Mouse (Mus musculus): ENCODE measurements around the gene Tmem198b. TPM values are rescaled to one million over a fixed set of nuclear protein-coding genes. Genes with fewer than 3 reads are reported as not detected.
"Not testable (repeated sequence)": the region's sequence is repeated elsewhere in the genome, so short reads cannot be mapped to it uniquely, and the experiment has no call there.

The Tmem198b gene
- 1 to 10 TPM; 3.4 to 4.2 TPM for total RNA-seq (2021)
- long read RNA-seq, experiment 1, partial matches to known transcripts: 0 of 1 reads
- long read RNA-seq, experiment 1, other reads (novel, unspliced or antisense): 1 of 1 reads
- long read RNA-seq, experiment 2, partial matches to known transcripts: 0 of 1 reads
- long read RNA-seq, experiment 2, other reads (novel, unspliced or antisense): 1 of 1 reads

DNA sequence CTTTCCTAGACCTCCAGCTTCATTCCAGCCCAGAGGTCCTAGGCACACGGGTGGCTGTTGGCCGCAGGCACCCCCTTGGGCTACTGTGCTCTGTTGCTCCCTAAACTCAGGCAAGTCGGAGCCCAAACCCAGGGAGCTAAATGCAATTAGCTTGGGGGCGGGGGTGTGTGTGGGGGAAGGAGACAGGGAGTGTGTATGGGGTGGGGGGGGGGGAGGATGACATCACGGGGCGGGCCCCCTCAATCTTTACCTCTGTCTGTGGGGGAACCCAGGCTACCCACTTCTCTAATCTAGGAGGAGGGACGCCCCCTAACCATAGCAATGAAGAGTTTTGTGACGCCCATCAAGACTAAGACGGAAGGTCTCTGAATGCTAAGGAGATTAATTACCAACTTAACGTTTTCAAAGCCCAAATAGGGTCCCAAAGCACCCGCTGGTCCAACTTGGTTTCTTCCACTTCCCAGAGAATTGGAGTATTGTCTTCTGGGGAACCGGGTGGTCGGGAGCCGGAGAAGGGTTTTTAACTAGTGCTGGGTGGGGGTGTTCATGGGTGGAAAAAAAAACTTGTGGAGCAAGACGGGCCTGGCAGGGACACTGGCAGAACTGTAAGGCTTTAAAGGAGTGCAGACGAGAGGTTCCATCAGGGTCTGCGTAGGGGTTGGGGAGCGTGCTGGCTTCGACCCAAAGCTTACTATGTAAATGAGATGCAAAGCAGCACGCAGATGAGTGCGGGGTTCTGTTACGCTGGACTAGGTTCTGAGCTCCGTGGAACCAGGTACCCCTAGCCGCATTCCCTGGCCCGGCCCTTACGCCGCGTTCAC lies at the start of gene Tmem198b:
TSS of gene Tmem198b (minus strand) at position 100 of the 821 bp plus-strand sequence.
- DNase-seq: peak; percentile 62

DNA sequence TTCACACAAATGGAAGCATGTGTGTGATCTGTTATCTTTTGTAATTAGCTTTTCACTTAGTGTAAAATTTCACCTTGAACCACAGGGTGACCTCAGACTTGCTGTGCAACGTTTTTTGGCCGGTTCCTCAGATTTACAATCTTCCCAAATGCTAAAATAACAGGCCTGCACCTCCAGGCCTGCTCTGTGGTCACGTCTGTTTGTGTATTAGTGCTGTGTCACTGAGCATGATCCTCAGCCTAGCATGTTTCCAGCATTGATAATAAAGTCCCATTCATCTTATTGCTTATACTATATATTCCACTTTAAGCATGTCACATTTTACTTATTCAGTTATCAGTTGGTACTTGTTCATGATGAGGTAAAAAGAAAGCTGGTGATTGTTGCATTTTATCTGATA lies 46.2 kb upstream of the Tmem198b start:
- DNase-seq: no peak

DNA sequence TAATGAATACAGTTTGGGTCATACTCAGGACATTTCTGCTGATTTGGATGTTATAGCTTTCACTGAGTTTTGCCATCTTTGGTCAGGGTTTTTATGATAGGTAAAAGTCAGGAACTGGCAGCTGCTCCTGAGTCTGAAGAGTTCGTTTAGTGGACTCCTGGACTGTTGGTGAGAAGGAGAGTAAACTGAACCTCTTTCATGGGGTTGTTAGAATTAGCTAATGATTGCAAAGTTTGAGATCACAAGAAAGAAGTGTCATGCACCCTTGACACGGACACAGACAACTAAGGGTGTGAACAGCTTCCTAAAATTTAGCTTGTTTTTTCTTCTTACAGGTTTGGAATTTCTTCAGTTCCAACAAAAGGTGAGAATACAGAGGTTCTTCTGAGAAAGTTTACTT lies 44.3 kb upstream of the Tmem198b start:
- no peak for DNase-seq

DNA sequence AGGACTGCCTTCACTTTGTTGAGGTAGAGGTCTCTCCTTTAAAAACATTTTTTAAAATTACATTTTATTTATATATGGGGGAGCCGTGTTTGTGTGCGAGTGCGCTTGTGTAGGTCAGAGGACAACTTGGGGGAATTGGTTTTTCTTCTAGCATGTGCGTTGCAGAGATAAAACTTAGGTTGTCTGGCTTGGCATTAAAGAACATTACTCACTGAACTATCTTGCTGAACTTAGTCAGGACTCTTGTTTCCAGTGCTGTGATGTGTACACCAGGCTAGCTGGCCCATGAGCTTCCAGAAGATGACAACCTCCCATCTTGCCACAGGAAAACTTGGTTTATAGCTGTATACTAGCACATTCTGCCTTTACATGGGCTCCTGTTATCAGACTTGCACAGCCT lies 42.5 kb upstream of the Tmem198b start:
- no peak for DNase-seq

DNA sequence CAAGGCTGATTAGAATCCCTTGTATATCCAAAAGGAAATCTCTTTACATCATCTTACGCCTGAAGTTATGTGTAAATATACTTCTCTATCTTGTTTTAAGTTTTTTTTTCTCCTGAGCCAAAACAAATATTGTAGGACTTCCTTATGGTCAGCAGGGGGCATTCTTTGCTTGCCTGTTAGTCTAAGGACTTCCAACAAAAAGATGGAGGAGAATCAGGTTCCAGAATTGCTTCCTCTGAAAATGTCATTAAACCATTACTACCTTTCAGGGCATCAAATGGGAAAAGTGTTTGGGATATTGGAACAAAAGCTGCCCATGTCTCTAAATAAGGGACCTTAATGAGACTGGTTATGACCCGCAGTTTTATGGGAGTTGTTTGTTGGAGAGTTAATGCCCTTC lies 41.3 kb upstream of the Tmem198b start:
- DNase-seq: no peak

DNA sequence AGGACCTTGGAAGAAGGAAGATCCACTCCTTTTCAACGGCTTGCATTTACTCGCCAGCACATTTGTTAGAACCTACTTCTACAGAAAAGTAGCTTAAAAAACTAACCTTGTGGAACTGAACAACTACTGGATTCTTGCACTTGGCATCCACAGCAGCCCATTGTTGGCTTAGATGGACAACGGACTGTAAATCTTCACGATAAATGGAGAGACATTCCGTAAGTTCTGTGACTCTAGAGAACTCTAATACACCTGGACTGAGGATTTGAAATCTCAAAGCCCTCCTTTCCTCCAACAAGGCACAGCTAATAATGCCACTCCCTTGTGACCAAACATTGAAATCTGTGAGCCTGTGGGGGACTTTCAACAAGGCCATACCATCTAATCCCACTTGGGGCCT lies 39.1 kb upstream of the Tmem198b start:
- DNase-seq: no peak

DNA sequence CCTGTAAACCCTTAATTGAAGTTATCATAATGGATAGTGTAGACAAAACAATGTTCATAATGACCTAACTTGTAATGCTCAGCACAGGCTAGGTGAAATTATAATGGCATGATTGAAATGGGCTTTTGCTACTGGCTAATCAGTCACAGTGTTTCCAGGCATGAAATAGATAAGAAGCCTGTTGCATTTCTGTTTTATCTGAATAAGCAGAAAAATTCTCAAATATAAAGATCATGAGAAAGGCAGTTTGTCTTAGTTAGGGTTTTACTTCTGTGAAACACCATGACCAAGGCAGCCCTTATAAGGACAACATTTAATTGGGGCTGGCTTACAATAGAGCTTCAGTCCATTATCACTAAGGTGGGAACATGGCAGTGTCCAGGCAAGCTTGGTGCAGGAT lies 36.4 kb upstream of the Tmem198b start:
- no peak for DNase-seq

DNA sequence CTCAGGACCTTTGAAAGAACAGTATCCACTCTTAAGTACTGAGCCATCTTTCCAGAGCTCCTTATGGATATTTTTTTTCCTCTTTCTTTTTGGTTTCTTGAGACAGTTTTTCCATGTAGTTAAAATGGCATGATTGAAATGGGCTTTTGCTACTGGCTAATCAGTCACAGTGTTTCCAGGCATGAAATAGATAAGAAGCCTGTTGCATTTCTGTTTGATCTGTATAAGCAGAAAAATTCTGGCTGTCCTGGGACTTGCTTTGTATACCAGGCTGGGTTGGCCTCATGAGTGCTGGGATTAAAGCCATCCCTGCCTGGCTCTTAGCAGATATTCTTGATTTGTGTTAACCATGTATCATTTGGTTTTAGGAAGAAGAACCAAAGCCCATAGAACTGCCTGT lies 35.3 kb upstream of the Tmem198b start:
- DNase-seq: no peak

DNA sequence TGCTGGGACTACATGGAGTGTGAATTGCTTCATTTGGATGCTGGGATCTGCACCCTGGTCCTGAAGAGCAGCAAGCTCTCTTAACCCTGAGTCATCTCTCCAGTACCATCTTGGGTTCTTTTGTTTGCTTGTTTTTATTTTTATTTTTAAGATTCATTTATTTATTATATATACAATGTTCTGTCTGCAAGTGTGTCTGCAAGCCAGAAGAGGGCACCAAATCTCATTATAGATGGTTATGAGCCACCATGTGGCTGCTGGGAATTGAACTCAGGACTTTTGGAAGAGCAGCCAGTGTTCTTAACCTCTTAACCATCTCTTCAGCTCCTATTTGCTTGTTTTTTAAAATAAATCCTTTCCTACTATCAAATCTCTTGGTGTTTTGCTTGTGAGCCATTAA lies 33.2 kb upstream of the Tmem198b start:
- no peak for DNase-seq

DNA sequence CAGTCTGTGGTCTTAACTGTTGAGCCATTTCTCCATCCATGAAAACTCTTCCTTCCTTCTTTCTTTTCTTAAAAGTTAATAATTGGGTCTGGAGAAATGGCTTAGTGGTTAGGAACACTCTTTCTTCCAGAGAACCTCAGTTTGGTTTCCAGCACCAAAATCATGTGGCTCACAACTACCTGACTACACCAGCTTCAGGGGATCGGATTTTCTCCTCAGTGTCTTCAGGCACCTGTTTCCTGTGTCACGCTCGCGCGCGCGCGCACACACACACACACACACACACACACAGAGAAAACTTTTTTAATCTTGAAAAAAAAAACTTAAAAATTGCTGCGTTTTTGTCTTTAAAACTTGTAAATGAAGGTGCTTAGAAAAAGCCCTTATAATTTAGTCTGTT lies 19.7 kb upstream of the Tmem198b start:
- no peak for DNase-seq

DNA sequence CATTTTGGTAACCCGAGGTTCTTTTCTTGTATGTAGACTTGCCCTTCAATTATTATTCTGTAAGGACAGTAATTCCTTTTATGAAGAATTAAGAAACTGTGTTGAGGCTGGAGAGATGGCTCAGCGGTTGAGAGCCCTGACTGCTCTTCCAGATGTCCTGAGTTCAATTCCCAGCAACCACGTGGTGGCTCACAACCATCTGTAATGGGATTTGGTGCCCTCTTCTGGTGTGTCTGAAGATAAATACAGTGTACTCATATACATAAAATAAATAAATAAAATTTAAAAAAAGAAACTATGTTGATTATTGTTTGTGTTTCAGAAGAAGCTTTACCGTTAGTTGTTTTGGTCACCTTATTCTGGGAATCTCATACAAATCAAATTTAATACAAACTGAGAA lies 18.9 kb upstream of the Tmem198b start:
- not testable (repeated sequence) for DNase-seq

DNA sequence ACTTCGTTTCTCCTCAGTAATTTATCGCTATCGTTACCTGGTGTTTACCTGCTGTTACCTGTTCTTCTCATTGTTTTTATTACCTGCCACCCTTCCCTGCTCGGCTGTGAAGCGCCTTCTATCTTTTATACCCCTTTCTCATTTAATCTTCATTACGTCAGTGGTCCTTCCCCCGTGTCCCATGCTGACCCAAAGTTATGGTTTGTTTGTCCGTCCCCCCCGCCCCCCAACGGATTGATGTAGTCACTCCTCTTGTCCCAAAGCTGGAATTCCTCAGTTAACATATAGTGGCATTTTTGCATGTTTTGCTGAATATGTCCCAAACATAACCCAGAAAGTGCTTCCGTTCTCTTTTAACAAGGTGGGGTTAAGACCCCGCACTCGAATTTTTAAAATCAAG lies 18.0 kb upstream of the Tmem198b start:
- no peak for DNase-seq

DNA sequence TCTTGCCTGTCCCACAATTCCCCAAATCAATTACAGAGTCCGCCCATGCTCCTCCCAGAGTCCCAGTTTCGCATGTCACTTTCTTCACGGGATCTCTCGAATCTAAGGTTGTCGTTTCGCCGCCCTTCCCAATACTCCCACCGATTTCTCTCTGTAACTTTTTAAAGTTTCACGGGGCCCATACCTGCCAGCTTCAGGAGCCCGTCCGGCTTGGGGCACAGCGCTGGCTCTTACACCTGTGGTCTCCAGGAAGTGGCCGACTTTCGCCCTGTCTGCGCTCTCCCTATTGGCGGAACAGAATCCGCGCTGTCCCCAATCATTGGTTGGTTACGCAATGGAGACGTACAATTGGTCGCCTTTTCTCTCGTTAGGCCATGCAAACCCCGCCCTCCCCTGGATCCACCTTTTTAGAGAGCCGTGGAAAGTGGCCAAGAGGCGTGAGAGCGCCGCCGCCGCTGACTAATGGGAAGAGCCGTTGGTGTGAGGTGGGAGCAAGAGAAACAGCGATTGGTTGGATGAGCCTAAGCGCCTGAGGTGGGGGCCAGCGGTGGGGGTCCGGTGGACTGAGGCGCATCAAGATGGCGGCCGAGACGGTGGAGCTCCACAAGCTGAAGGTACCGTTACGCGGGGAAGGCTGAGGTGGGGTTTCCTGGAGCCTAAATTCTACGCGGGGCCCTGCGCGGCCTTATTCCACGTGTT lies 17.3 kb upstream of the Tmem198b start, which contains the start of gene Ormdl2:
TSS of gene Ormdl2 (minus strand) at position 288 of the 699 bp plus-strand sequence.
- DNase-seq: peak; percentile 98

DNA sequence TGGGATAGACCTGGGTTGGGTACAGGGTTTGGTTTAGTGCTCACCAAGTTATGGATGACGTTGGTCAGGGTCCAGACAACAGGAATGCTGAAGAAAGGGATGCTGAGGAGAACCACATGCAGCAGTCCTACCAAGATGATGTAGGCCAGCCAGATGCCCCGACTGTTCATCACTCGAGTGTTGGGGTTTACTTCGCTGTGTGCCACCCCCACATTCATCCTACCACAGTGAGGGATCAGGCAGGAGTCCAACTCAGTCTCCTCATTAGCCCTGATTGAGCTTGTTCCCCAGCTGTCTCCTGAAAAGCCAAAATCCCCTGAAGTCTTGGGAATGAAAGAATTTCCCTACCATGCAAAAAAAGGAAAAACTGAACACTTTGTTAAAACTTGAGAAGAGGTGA lies 16.0 kb upstream of the Tmem198b start:
- DNase-seq: no peak

DNA sequence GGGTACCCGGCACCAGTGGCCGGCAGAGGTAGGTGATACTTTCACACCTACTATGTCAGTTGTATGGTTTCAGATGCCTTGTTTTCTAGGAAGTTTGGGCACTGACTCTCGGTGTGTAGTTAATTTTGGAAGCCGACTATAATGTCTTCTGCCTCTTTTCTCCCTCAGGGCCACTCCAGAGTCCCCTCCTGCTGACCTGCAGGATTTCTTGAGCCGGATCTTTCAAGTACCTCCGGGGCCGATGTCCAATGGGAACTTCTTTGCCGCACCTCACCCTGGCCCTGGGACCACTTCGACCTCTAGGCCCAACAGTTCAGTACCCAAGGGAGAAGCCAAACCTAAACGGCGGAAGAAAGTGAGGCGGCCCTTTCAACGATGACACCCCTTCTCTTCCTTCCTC lies 12.9 kb upstream of the Tmem198b start, which contains the start of gene Sarnp:
TSS of gene Sarnp (plus strand) at position 301 of the 400 bp plus-strand sequence.
- DNase-seq: no peak

DNA sequence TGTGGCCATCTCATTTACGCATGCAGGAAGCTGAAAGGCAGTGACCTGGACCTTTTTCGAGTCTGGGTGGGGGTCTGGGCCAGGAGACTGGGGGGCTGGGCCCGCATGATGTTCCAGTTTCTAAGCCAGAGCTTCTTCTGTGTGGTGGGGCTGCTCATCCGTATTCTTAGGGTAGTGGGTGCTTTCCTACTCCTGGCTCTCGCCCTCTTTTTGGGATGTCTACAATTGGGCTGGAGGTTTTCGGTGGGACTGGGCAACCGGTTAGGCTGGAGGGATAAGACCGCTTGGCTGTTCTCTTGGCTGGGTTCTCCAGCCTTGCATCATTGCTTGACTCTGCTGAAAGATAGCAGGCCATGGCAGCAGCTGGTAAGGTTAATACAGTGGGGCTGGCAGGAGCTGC lies 2.8 kb upstream of the Tmem198b start:
- DNase-seq: no peak

DNA sequence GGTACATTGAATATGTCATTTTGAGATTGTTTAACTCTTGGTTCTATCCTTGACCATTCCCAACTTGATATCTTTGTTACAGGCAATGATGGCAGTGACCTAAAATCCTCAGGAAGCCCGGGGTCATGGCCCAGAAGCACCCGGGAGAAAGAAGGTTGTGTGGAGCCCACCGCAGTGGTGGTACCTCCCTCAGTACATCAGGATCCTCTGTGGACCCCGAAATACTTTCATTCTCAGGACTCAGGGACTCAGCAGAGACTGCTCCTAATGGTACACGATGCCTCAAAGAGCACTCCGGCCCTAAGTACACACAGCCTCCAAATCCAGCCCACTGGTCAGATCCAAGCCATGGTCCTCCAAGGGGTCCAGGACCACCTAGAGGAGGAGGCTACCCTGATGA lies 1.9 kb upstream of the Tmem198b start:
- DNase-seq: no peak

DNA sequence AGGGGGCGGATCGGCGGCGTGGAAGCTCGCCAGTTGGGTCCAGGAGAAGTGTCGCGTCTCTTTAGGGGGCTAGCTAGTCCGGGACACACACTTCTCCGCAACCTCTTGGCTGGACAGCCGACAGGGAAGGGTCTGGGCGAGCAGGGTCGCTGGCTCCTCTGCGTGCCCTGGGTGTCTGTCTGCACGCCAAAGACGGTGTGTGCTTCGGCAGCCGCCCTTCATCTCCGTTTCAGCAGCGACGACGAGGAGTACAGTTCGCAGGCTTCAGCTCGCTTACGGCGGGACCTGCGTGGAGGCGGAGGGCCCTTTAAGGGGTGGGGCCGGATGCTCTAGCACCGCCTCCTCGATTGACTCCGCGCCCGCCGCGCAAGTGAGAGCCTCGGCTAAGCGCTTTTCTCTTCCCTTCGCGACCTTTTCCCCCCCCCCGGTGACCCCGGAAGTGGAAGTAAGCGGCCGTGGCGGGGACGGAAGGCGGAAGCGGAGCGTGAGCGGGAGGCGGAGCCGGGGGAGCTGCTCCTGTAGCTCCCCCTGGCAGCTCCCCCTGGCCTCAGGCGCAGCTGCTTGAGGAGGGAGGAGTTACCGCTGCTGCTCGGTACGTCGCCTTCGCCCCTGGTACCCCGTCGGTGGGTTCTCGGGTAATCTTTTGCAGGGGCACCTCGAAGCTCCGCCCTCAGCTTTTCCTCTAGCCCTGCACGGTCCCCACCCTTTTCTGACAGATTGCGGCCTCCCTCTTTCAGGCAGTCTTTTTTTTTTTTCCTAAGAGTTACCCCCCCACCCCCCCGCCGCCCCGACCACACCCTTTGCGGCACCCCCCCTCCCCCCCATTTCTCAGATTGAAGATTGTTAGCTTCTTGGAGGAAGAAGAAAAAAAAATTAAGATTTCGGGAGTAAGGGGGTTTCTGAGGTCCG lies 1.2 kb upstream of the Tmem198b start:
- DNase-seq: peak; percentile 98

DNA sequence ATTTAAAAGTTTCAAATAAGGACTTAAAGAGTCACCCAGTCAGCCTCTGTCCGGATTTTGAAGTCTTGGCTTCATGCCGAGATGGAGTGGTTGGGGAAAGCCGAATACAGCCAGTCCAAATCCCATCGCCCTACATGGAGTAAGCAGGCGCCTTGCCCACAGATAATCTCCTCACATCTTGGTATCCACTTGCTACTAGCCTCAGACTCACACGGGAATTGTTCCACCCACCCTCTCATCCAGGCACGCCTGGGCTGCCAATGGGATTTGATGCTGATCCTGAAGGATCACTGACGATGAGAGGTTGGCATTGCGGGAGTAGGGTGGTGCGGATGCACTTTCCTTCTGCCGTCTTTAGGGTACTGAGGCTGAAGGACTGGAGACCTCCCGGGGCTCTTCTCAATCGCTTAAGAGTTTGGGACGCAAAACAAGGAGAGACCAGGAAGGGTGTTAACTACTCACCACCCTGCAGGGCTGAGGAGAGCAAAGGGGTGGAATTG lies 349 bp downstream of the Tmem198b start, which contains the start of gene Dnajc14:
TSS of gene Dnajc14 (plus strand) at position 292 of the 500 bp plus-strand sequence.
- peak; percentile 48 for DNase-seq

DNA sequence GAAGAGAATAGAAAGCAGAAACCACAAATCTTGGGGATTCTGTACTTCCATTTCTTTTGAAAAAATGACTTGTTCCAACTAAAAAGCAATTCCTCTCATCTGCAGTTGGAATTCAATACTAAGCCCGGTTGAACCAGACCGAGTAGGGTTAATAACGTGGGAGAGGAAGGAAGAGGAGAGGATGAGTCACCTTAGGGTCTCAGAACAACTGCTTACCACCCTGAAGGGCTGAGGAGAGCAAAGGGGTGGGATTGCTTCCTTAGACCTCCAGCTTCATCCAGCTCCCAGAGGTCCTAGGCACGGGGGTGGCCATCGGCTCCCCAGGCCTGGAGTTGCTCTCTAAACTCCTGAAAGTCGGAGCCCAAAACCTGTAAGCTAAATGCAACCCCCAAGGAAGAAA lies 809 bp downstream of the Tmem198b start:
- no peak for DNase-seq

DNA sequence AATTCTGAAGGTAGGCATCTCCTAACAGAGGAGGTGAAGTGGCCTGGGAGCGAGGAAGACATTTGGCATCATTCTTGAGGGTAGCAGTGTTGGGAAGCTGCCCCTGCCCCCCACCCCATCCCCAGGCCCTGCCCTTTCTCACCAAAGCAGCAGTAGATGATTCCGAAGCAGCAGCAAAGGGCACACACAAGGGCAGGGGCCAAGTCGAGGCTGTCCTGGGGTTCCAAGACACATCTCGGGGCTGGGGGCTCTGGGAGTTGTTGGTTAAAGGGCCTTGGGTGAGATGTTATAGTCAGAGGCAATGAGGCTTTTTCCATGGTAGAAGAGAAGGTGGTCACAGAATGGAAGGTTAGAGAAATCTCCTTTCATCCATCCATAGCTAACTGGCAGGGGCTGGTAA lies 1.2 kb downstream of the Tmem198b start:
- DNase-seq: no peak

DNA sequence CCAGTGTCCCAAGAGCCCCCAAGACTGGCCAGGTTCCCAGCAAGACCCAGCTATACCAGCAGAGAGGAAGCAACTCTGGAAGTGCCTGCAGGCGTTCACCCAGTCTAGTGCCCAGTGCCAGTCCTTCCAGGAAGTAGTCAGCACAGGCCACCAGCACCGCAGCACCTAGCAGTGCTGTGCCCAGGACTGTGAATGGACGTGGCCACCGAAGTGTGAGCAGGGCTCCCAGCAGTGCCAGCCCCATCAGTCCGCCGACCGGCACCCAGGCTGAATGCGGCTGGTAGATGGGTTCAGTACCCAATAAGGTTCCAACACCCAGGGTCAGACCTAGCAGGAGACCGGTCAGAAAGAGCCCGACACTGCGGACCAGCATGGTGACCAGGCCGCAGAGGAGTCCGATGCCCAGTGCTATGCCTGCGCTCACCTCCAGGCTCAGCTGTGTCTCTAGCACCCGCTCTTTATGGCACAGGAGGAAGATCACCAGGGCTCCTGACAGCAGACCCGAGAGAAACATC lies 2.1 kb downstream of the Tmem198b start:
- DNase-seq: no peak

Measured in gastrocnemius, postnatal 25 days (tissue).